In the genomic region with DNA sequence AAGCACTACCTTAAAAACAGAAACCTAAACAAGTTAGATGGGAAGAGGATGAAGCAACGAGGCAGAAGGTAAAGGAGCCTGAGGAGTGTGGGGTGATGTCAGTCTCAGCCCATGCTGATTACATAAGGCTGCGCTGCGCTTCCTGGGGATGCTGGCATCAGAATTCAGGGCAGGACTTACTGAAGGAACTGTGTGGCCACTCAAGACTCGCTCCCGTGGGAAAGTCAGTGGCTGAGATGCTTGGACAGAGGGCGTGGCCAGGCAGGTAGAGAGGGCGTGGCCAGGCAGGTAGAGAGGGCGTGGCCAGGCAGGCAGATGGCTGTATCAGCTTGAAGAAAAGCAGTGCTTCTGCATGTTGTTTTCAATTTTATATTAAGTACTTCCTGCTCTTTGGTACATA, we compare ENCODE assay signal across 18 mouse cellular contexts. TPM values are rescaled to one million over a fixed set of nuclear protein-coding genes. Genes with fewer than 3 reads are reported as not detected.
DNase-seq lines count a peak whose midpoint lies in the region; TF ChIP-seq lines count a peak whose summit lies in the region.
"Had no signal": no experiment of that assay in that cellular context is flagged by ENCODE, and none has a peak within 500 bp of the region (broad histone marks: within the 10 kb centered on the region; RNA-seq: fewer than 3 reads in every experiment).

No protein-coding gene starts in this region.

- 0 out of 2 replicates have a peak, but pooled peaks cover 3% of the 10 kb centered on the region for H3K4me1 ChIP-seq in heart, embryonic 10.5 days
- H3K4me1 ChIP-seq: forebrain, embryonic 12.5 days; heart, embryonic 13.5 days; kidney, embryonic 15.5 days; limb, embryonic 15.5 days; midbrain, embryonic 12.5 days; neural tube, embryonic 12.5 days had no signal

- no peak for TF ChIP-seq CTCF in gastrocnemius, adult 2 months (IDR thresholded peaks at IDR 0.05)

- 75% methylated on average over 8 of the region's 8 CpGs for WGBS in heart, embryonic 10.5 days

- no peak overlapping the region for H3K4me3 ChIP-seq in gastrocnemius, adult 2 months
- no peak overlapping the region for H3K4me3 ChIP-seq in heart, embryonic 10.5 days
- H3K4me3 ChIP-seq: forebrain, embryonic 12.5 days; heart, embryonic 13.5 days; kidney, embryonic 15.5 days; limb, embryonic 15.5 days; midbrain, embryonic 12.5 days; neural tube, embryonic 12.5 days had no signal

- no peak for DNase-seq in gastrocnemius, adult 2 months
- no peak for DNase-seq in gastrocnemius, postnatal 25 days
- peak; percentile 70 for DNase-seq in brain, adult 2 months (ENCODE audit: low read depth, low spot score)
- DNase-seq in cerebellum, adult 9-11 months: peak; percentile 39
- peak; percentile 35 for DNase-seq in lung, postnatal 10 days
- no peak for DNase-seq in adrenal gland, postnatal 25 days
- DNase-seq in heart, embryonic 10.5 days (ENCODE audit: low spot score): no peak
- DNase-seq: gastrocnemius, postnatal 36 days; kidney, postnatal 4 days; spleen, adult 18-20 months; thymus, postnatal 4 days had no signal

- H3K9me3 ChIP-seq in heart, embryonic 10.5 days: no peaks in the 10 kb centered on the region
- H3K9me3 ChIP-seq: forebrain, embryonic 12.5 days; heart, embryonic 13.5 days; kidney, embryonic 15.5 days; limb, embryonic 15.5 days; midbrain, embryonic 12.5 days; neural tube, embryonic 12.5 days had no signal

- H3K27ac ChIP-seq in gastrocnemius, adult 2 months: peak overlapping the region; percentile 16; the same call in 1 of the 2 replicates
- no peak overlapping the region for H3K27ac ChIP-seq in heart, embryonic 10.5 days
- H3K27ac ChIP-seq: forebrain, embryonic 12.5 days; heart, embryonic 13.5 days; hindbrain, embryonic 14.5 days; kidney, embryonic 15.5 days; midbrain, embryonic 12.5 days; neural tube, embryonic 12.5 days had no signal

- no peaks in the 10 kb centered on the region for H3K27me3 ChIP-seq in heart, embryonic 10.5 days (ENCODE audit: insufficient read depth, poor library complexity, severe bottlenecking)
- H3K27me3 ChIP-seq: forebrain, embryonic 12.5 days; heart, embryonic 13.5 days; kidney, embryonic 15.5 days; limb, embryonic 15.5 days; midbrain, embryonic 12.5 days; neural tube, embryonic 12.5 days had no signal

- H3K36me3 ChIP-seq in heart, embryonic 10.5 days: peaks cover 72% of the 10 kb centered on the region

- intact Hi-C loops in gastrocnemius, adult 2 months (cut with DNase I): no loop called here

RNA-seq across cellular contexts. Expression of a gene that starts 26.5 kb away (rescaled TPM):
- total RNA-seq in gastrocnemius, adult 2 months (2021): 10 to 100 TPM; 32.2 to 36.2 TPM
- 10 to 100 TPM; 23.4 to 24.4 TPM for total RNA-seq in gastrocnemius, postnatal 25 days (2021)
- 67.5 and 84.1 TPM in 2 replicates for total RNA-seq in adrenal gland, postnatal 25 days (2021)
- 20.5 and 22.3 TPM in 2 replicates for polyA plus RNA-seq in heart, embryonic 10.5 days (2016; fragmentation: Nextera tagmentation; extraction: Ambion mirVana)

RNA-seq across cellular contexts. Expression of a gene that starts 26.7 kb away (rescaled TPM):
- total RNA-seq in gastrocnemius, adult 2 months (2021): 1 to 10 TPM; 4.9 to 5.6 TPM
- 1 to 10 TPM; 3.4 TPM for total RNA-seq in gastrocnemius, postnatal 25 days (2021)
- 12.5 and 13.9 TPM in 2 replicates for total RNA-seq in adrenal gland, postnatal 25 days (2021)
- polyA plus RNA-seq in heart, embryonic 10.5 days (2016; fragmentation: Nextera tagmentation; extraction: Ambion mirVana): 12.9 and 17.4 TPM in 2 replicates

RNA-seq across cellular contexts. Expression of a gene that starts 34.3 kb away (rescaled TPM):
- total RNA-seq in gastrocnemius, adult 2 months (2021): 1 to 10 TPM; 5.0 to 8.2 TPM
- 1 to 10 TPM; 7.6 to 9.7 TPM for total RNA-seq in gastrocnemius, postnatal 25 days (2021)
- 58.7 and 68.6 TPM in 2 replicates for total RNA-seq in adrenal gland, postnatal 25 days (2021)
- polyA plus RNA-seq in heart, embryonic 10.5 days (2016; fragmentation: Nextera tagmentation; extraction: Ambion mirVana): 212 and 229 TPM in 2 replicates

RNA-seq across cellular contexts. Expression of a gene that starts 34.3 kb away (rescaled TPM):
- 1 to 10 TPM; 2.5 to 3.1 TPM for total RNA-seq in gastrocnemius, adult 2 months (2021)
- 1 to 10 TPM; 2.2 to 3.7 TPM for total RNA-seq in gastrocnemius, postnatal 25 days (2021)
- total RNA-seq in adrenal gland, postnatal 25 days (2021): 14.5 and 15.5 TPM in 2 replicates
- polyA plus RNA-seq in heart, embryonic 10.5 days (2016; fragmentation: Nextera tagmentation; extraction: Ambion mirVana): 7.4 and 10.4 TPM in 2 replicates

RNA-seq across cellular contexts. Expression of a gene that starts 46.0 kb away (rescaled TPM):
- total RNA-seq in gastrocnemius, adult 2 months (2021): 10 to 100 TPM; 16.7 to 18.1 TPM
- total RNA-seq in gastrocnemius, postnatal 25 days (2021): 10 to 100 TPM; 12.6 to 13.0 TPM
- 37.2 and 41.0 TPM in 2 replicates for total RNA-seq in adrenal gland, postnatal 25 days (2021)
- 16.1 and 17.4 TPM in 2 replicates for polyA plus RNA-seq in heart, embryonic 10.5 days (2016; fragmentation: Nextera tagmentation; extraction: Ambion mirVana)

Comparison
In these comparisons a context has a peak if more than half of its experiments do, and no peak if none do; other contexts are left out.
1. DNase-seq: peak in brain, adult 2 months (single experiment), cerebellum, adult 9-11 months (single experiment) and lung, postnatal 10 days (single experiment); none in gastrocnemius, adult 2 months (single experiment), gastrocnemius, postnatal 25 days (single experiment), adrenal gland, postnatal 25 days (single experiment) and heart, embryonic 10.5 days (single experiment).